Mouse (Mus musculus) E14TG2a.4 (cell line): Measurements from ENCODE around the gene Hcrtr1.

Source experiments
- H3K27me3 ChIP-seq: 2 replicates; pipeline ENCODE4 v1.6.1; 2014; ENCODE audit warnings: low read length, control low read depth; ENCODE audit not compliant: insufficient read depth
- H3K36me3 ChIP-seq: 2 replicates; pipeline ENCODE4 v1.6.1; 2014; ENCODE audit warnings: low read length, control low read depth; ENCODE audit not compliant: insufficient read depth
- H3K4me1 ChIP-seq: replicated peaks from 2 replicates; pipeline ENCODE4 v1.6.1; 2014; ENCODE audit warnings: low read depth, low read length, control low read depth
- H3K4me3 ChIP-seq: replicated peaks from 2 replicates; pipeline ENCODE4 v1.5.1; 2014; ENCODE audit warnings: mild to moderate bottlenecking, low read length
- H3K9me3 ChIP-seq: 2 replicates; pipeline ENCODE4 v1.6.1; 2014; ENCODE audit warnings: low read length, control low read depth
- CTCF ChIP-seq: conservative IDR thresholded peaks from 2 replicates; pipeline ENCODE4 v1.5.1; 2014; ENCODE audit warnings: low read length
- NANOG ChIP-seq: IDR thresholded peaks from 2 replicates; pipeline ENCODE4 v1.6.1; 2014; ENCODE audit warnings: borderline replicate concordance, low read length, mixed read lengths
- POU5F1 ChIP-seq: IDR thresholded peaks from 2 replicates; pipeline ENCODE4 v1.6.1; 2014; ENCODE audit warnings: low read length, borderline replicate concordance

The Hcrtr1 gene

GRCm38 (mm10) chr4:130133399-130133798, 5.8 kb downstream of the Hcrtr1 start:
- H3K9me3 ChIP-seq = no peaks in the 10 kb centered on the region
- H3K36me3 ChIP-seq = peaks cover 2% of the 10 kb centered on the region; the same call in 1 of the 2 replicates
- peaks cover 54% of the 10 kb centered on the region for H3K27me3 ChIP-seq
- no peak overlapping the region for H3K4me3 ChIP-seq
- peaks cover 28% of the 10 kb centered on the region for H3K4me1 ChIP-seq
- TF ChIP-seq CTCF (no peak), POU5F1 (no peak), NANOG (no peak)

GRCm38 (mm10) chr4:130131448-130132105, 7.6 kb downstream of the Hcrtr1 start:
- Histone ChIP-seq H3K4me3 (no peak overlapping the region), H3K27me3 (peaks cover 36% of the 10 kb centered on the region), H3K36me3 (peaks cover 20% of the 10 kb centered on the region), H3K4me1 (peaks cover 36% of the 10 kb centered on the region), H3K9me3 (no peaks in the 10 kb centered on the region)
- no peak for TF ChIP-seq CTCF
- no peak for TF ChIP-seq POU5F1
- no peak for TF ChIP-seq NANOG

GRCm38 (mm10) chr4:130130641-130131350, 8.4 kb downstream of the Hcrtr1 start:
- no peak overlapping the region for H3K4me3 ChIP-seq
- H3K36me3 ChIP-seq = peaks cover 28% of the 10 kb centered on the region
- H3K9me3 ChIP-seq = no peaks in the 10 kb centered on the region
- TF ChIP-seq CTCF (no peak), NANOG (no peak), POU5F1 (no peak)
- H3K4me1 ChIP-seq = peaks cover 42% of the 10 kb centered on the region
- peaks cover 31% of the 10 kb centered on the region for H3K27me3 ChIP-seq

- peaks cover 43% of the 10 kb centered on the region for H3K4me1 ChIP-seq
- no peak for TF ChIP-seq CTCF
- TF ChIP-seq NANOG = no peak
- no peak for TF ChIP-seq POU5F1
- H3K4me3 ChIP-seq = no peak overlapping the region
- H3K27me3 ChIP-seq = peaks cover 25% of the 10 kb centered on the region
- H3K36me3 ChIP-seq = peaks cover 35% of the 10 kb centered on the region
- no peaks in the 10 kb centered on the region for H3K9me3 ChIP-seq
These were observed 9.1 kb downstream of the Hcrtr1 start for GRCm38 (mm10) chr4:130130082-130130481.

GRCm38 (mm10) chr4:130128907-130129306, 10.3 kb downstream of the Hcrtr1 start:
- Histone ChIP-seq H3K36me3 (peaks cover 47% of the 10 kb centered on the region), H3K9me3 (no peaks in the 10 kb centered on the region), H3K4me1 (peaks cover 43% of the 10 kb centered on the region), H3K4me3 (no peak overlapping the region), H3K27me3 (peaks cover 13% of the 10 kb centered on the region; the same call in 1 of the 2 replicates)
- TF ChIP-seq NANOG = no peak
- no peak for TF ChIP-seq POU5F1
- TF ChIP-seq CTCF = no peak

- H3K27me3 ChIP-seq = no peaks in the 10 kb centered on the region
- peaks cover 70% of the 10 kb centered on the region for H3K36me3 ChIP-seq
- TF ChIP-seq POU5F1 (no peak), CTCF (no peak), NANOG (no peak)
- H3K9me3 ChIP-seq = no peaks in the 10 kb centered on the region
- no peak overlapping the region for H3K4me3 ChIP-seq
- peaks cover 63% of the 10 kb centered on the region for H3K4me1 ChIP-seq
These were observed 13.2 kb downstream of the Hcrtr1 start for GRCm38 (mm10) chr4:130125935-130126334.

GRCm38 (mm10) chr4:130125164-130125563, 14.0 kb downstream of the Hcrtr1 start:
- peaks cover 63% of the 10 kb centered on the region for H3K4me1 ChIP-seq
- H3K27me3 ChIP-seq = no peaks in the 10 kb centered on the region
- no peak overlapping the region for H3K4me3 ChIP-seq
- peaks cover 77% of the 10 kb centered on the region for H3K36me3 ChIP-seq
- TF ChIP-seq NANOG = no peak
- TF ChIP-seq CTCF = no peak
- TF ChIP-seq POU5F1 = no peak
- H3K9me3 ChIP-seq = no peaks in the 10 kb centered on the region

- Histone ChIP-seq H3K4me3 (no peak overlapping the region), H3K27me3 (no peaks in the 10 kb centered on the region), H3K9me3 (no peaks in the 10 kb centered on the region), H3K4me1 (peaks cover 62% of the 10 kb centered on the region), H3K36me3 (peaks cover 77% of the 10 kb centered on the region)
- TF ChIP-seq CTCF = no peak
- TF ChIP-seq NANOG = no peak
- TF ChIP-seq POU5F1 = no peak
These were observed 15.0 kb downstream of the Hcrtr1 start for GRCm38 (mm10) chr4:130124110-130124509.
